Mouse (Mus musculus) MEL-GATA-1-ER (cell line): Measurements from ENCODE around the gene C1qtnf1.

ENCODE experiments used
- DNase-seq: peaks from one replicate; pipeline ENCODE4 v3.0.0-alpha.2; 2012; ENCODE audit warnings: low read depth; ENCODE audit errors: extremely low read depth

The C1qtnf1 gene

GRCm38 (mm10) chr11:118410479-118410878 is 17.5 kb upstream of the C1qtnf1 start:
- no peak for DNase-seq

GRCm38 (mm10) chr11:118411271-118411670 is 16.7 kb upstream of the C1qtnf1 start:
- no peak for DNase-seq

GRCm38 (mm10) chr11:118412601-118413000 is 15.4 kb upstream of the C1qtnf1 start:
- no peak for DNase-seq

- no peak for DNase-seq
Measured at GRCm38 (mm10) chr11:118413055-118413454, 14.9 kb upstream of the C1qtnf1 start.

GRCm38 (mm10) chr11:118414270-118414669 is 13.7 kb upstream of the C1qtnf1 start:
- DNase-seq: no peak

GRCm38 (mm10) chr11:118415630-118416029 is 12.4 kb upstream of the C1qtnf1 start:
- DNase-seq: no peak

- no peak for DNase-seq
Measured at GRCm38 (mm10) chr11:118416046-118416445, 12.0 kb upstream of the C1qtnf1 start.

- no peak for DNase-seq
Measured at GRCm38 (mm10) chr11:118417496-118417895, 10.5 kb upstream of the C1qtnf1 start.

- DNase-seq: no peak
Measured at GRCm38 (mm10) chr11:118418442-118418833, 9.6 kb upstream of the C1qtnf1 start.

- peak; percentile 96 for DNase-seq
Measured at GRCm38 (mm10) chr11:118418834-118419504, 9.0 kb upstream of the C1qtnf1 start, which contains the start of gene Cant1. Gene Cant1, minus strand, starts transcription at chr11:118419086.

- no peak for DNase-seq
Measured at GRCm38 (mm10) chr11:118420261-118420660, 7.7 kb upstream of the C1qtnf1 start.

- peak; percentile 67 for DNase-seq
Measured at GRCm38 (mm10) chr11:118423266-118423971, 4.6 kb upstream of the C1qtnf1 start.

GRCm38 (mm10) chr11:118424621-118425335 is 3.2 kb upstream of the C1qtnf1 start:
- DNase-seq: no peak

GRCm38 (mm10) chr11:118426765-118427164 is 1.2 kb upstream of the C1qtnf1 start:
- DNase-seq: no peak

- DNase-seq: no peak
Measured at GRCm38 (mm10) chr11:118427266-118427779, 680 bp upstream of the C1qtnf1 start.

- DNase-seq: no peak
Measured at GRCm38 (mm10) chr11:118428460-118428868, 461 bp downstream of the C1qtnf1 start.

GRCm38 (mm10) chr11:118428944-118429709 is 1.1 kb downstream of the C1qtnf1 start:
- DNase-seq: no peak

- DNase-seq: no peak
Measured at GRCm38 (mm10) chr11:118430291-118430885, 2.4 kb downstream of the C1qtnf1 start.

- no peak for DNase-seq
Measured at GRCm38 (mm10) chr11:118431100-118431948, 3.3 kb downstream of the C1qtnf1 start.

GRCm38 (mm10) chr11:118433398-118433868 is 5.4 kb downstream of the C1qtnf1 start:
- DNase-seq: no peak
